Mouse (Mus musculus): ENCODE results near the gene Ccser2.

The Ccser2 gene

DNA sequence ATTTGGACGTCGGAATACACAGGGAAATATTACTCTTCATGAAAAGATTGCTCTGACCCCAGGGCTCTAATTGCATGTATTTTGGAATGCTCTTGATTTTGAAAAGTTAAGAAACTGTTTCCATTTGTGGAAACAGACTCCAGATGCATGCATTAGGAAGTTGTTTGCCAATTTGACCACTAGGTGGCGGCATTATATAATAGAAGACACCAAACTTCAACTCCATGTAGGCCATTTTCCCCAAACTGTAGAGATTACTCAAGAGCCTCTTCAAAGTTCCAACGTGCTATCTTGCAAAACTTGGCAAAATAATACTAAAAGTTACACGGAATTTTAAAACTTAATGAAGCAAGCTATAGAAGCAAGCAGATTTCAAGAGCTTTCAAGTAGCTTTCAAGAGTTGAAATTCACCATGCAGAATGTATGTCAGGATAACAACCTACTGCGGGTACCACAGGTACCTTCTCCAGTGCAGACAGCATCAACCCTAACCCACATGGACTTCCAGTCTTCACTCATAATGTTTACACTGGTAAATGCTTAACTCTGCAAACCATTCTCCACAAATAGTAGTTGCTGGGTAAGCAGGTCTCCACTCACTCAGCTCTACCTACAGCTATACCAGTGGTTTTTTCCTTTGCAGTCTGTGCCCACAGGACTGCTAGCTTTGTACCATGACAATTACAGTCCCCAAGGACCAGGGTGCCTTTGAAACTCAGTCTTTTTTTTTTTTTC lies 101.4 kb downstream of the Ccser2 start:
- DNase-seq, result peak; percentile 74

DNA sequence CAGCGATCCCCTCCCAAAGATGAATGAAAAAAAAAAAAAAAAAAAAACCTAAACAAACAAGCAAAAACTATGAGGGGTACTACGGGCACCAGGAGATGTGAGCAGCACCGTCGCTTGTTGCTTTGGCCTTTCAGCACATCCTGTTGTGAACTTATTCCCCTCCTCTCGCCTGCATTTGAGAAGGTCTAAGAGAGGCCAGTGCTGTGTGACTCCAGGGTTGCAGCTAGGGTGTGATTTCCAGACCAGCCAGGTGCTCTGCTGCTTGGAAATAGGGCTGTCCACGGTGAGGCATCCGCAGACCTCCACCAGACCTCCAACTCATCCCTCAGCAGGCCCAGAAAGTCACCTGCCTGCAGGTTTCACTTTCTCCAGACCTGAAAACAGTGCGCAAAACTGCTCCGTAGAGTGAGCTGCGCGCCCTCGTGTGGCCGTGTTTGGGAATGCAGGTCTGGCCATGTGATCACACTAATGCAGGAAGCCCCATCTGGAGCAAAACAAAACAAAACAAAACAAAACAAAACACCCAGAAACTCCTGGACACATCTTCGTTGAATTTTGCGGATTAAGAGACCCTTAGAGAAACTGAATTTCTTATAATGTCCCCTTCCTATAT lies 104.6 kb downstream of the Ccser2 start:
- peak; percentile 96 for DNase-seq

DNA sequence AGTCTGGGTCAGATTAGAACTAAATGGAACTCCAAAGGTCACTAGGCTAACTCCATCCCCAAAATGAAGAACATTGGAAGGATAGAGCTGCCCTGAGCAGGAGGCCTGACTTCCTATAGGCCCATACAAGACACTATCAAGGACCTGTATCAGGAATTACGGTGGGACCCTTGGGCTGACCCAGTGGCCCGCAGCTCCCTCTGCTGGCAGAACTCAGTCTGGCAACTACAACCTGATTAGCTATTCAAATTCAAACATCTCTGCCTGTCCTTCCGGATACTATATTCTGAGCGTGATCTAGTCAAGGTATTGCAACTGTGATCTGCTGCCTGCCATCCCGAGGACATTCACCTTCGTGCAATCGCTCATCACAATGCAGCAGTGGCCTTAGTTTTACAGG lies 106.2 kb downstream of the Ccser2 start:
- peak; percentile 76 for DNase-seq

DNA sequence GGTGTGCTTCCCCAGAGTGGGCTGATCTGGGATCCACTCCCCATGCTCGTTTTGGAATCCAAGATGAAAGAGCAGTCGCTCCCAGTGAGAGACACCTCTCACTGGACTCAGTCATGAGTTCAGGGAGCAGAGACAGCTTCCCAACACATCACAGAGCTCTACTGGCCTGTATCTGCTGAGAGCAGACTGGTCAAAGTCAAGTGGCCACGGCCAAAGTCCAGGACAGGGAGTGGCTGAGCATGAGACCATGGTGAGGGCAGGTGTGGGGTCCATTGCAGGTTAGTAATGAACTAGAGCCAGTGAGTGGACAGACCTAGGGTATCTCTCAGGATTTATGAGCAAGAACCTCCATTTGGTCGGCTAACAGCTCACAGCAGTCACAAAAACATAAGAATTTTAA lies 109.6 kb downstream of the Ccser2 start:
- no peak for DNase-seq

DNA sequence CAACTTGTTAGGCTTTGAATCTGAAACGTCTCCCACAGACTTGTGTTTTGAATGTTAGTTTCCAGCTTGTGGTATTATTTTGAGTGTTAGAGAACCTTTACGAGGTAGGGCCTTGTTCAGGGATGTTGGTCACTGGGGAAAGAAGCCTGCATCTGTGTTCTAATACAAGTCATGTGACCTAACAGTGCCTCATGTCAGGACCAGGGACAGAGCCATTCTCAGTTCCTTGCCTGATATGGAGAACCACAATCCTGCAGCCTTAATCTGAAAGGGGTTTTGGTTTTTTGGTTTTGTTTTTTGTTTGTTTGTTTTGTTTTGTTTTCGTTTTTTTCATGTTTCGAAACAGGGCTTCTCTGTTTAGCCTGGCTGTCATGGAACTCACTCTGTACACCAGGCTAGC lies 115.6 kb downstream of the Ccser2 start:
- no peak for DNase-seq

DNA sequence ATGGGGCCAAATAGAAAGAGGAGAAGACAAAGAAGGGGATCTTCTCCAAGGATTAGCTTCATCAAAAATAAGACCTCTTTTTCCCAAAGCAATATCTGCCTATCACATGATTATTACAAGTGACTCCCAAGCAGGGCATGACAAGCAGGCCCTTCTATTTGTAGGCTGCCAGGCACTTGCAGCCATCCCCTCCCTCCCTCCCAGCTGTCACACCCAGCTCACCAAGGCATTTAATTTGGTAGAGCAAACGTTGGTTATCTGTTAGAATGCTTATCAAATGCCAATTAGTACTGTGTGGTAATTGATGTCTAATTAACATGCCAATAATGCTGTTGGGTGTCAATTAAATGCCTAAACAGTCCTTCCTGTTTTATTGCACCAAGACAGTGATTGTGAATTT lies 119.7 kb downstream of the Ccser2 start:
- DNase-seq, result no peak

Measured in right cerebral cortex, postnatal 4 days (tissue).